Mouse (Mus musculus) ES-CJ7 (cell line): ENCODE measurements around the gene Myh9.

Source experiments
- DNase-seq: peaks from one replicate; pipeline ENCODE4 v3.0.0; 2011; ENCODE audit warnings: low read depth, low spot score

Gene Myh9

GRCm38 (mm10) chr15:77828910-77829309 lies 13.1 kb downstream of the Myh9 start:
- peak; percentile 49 for DNase-seq

GRCm38 (mm10) chr15:77828242-77828641 lies 13.7 kb downstream of the Myh9 start:
- DNase-seq, result no peak

- no peak for DNase-seq
Observed at GRCm38 (mm10) chr15:77827794-77828193, 14.2 kb downstream of the Myh9 start.

GRCm38 (mm10) chr15:77827379-77827778 lies 14.6 kb downstream of the Myh9 start:
- peak; percentile 59 for DNase-seq

GRCm38 (mm10) chr15:77825382-77825781 lies 16.6 kb downstream of the Myh9 start:
- no peak for DNase-seq

- DNase-seq, result no peak
Observed at GRCm38 (mm10) chr15:77824321-77824720, 17.7 kb downstream of the Myh9 start.

GRCm38 (mm10) chr15:77823634-77824033 lies 18.3 kb downstream of the Myh9 start:
- DNase-seq, result no peak

GRCm38 (mm10) chr15:77823196-77823595 lies 18.8 kb downstream of the Myh9 start:
- DNase-seq, result no peak

GRCm38 (mm10) chr15:77822671-77823070 lies 19.3 kb downstream of the Myh9 start:
- no peak for DNase-seq

- peak; percentile 52 for DNase-seq
Observed at GRCm38 (mm10) chr15:77822057-77822466, 19.9 kb downstream of the Myh9 start.

- no peak for DNase-seq
Observed at GRCm38 (mm10) chr15:77821424-77821823, 20.6 kb downstream of the Myh9 start.

- no peak for DNase-seq
Observed at GRCm38 (mm10) chr15:77820480-77821163, 21.4 kb downstream of the Myh9 start.

GRCm38 (mm10) chr15:77819894-77820387 lies 22.0 kb downstream of the Myh9 start:
- no peak for DNase-seq

- DNase-seq, result no peak
Observed at GRCm38 (mm10) chr15:77818556-77819158, 23.3 kb downstream of the Myh9 start.

GRCm38 (mm10) chr15:77817417-77817816 lies 24.6 kb downstream of the Myh9 start:
- DNase-seq, result no peak

- DNase-seq, result no peak
Observed at GRCm38 (mm10) chr15:77816601-77816950, 25.4 kb downstream of the Myh9 start.

- peak; percentile 33 for DNase-seq
Observed at GRCm38 (mm10) chr15:77815867-77816600, 25.9 kb downstream of the Myh9 start.

GRCm38 (mm10) chr15:77813639-77814375 lies 28.2 kb downstream of the Myh9 start:
- DNase-seq, result no peak

GRCm38 (mm10) chr15:77812578-77812977 lies 29.4 kb downstream of the Myh9 start:
- DNase-seq, result no peak

GRCm38 (mm10) chr15:77811099-77811760 lies 30.7 kb downstream of the Myh9 start:
- no peak for DNase-seq

GRCm38 (mm10) chr15:77810416-77811098 lies 31.4 kb downstream of the Myh9 start:
- no peak for DNase-seq
